Mouse (Mus musculus) gastrocnemius, adult 2 months (tissue): Measurements from ENCODE around the gene Ovol2. TPM values are rescaled to one million over a fixed set of nuclear protein-coding genes. Genes with fewer than 3 reads are reported as not detected.

Experiments
- DNase-seq: peaks from one replicate; pipeline ENCODE4 v3.0.0; 2022
- H3K27ac ChIP-seq: fragments of 200-600 bp; 2 replicates; pipeline ENCODE4 v1.8.1; 2022; ENCODE audit warnings: mild to moderate bottlenecking
- H3K4me3 ChIP-seq: fragments of 200-600 bp; 2 replicates; pipeline ENCODE4 v1.8.1; 2022; ENCODE audit warnings: mild to moderate bottlenecking, moderate library complexity
- CTCF ChIP-seq: fragments of 200-600 bp; IDR thresholded peaks from 2 replicates; pipeline ENCODE4 v1.8.1; 2022; ENCODE audit warnings: antibody characterized with exemption, mild to moderate bottlenecking, moderate library complexity
- intact Hi-C: fragments of 180-260 bp; cut with DNase I; formaldehyde crosslinking; loops from one replicate; pipeline ENCODE4 v1.15.1; 2025
- total RNA-seq, 2 experiments: library from RNA; stranded (reverse); gene quantifications; 2 replicates each; pipeline ENCODE4 v1.2.3; 2021

Gene Ovol2
- total RNA-seq, 2 experiments from 2014 or later: not detected

DNA sequence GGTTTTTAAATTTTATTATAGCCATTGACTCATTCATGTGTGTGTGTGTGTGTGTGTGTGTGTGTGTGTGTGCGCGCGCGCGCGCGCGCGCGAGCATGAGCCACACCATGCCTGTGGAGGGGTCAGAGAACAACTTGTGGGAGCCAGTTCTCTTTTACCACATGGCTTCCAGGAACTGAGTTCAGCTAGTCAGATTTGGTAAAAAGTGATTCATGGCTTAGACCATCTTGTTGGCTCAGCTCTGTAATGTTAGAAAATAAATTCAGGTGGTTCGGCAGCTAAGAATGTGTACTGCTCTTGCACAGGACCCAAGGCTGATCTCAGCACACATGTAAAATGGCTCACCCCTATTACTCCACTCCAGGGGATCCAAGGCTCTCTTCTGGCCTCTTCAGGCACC lies 30.8 kb downstream of the Ovol2 start:
- TF ChIP-seq CTCF: no peak
- intact Hi-C loops: no loop called here

GRCm38 (mm10) chr2:144299749-144300669 lies 31.9 kb downstream of the Ovol2 start:
- no peak overlapping the region for H3K4me3 ChIP-seq
- TF ChIP-seq CTCF: no peak
- intact Hi-C loops: no loop called here
- no peak overlapping the region for H3K27ac ChIP-seq
- DNase-seq: no peak

More for the DNA sequence above, 30.8 kb downstream of the Ovol2 start:
- DNase-seq: no peak
- Histone ChIP-seq H3K27ac (no peak overlapping the region), H3K4me3 (no peak overlapping the region)

DNA sequence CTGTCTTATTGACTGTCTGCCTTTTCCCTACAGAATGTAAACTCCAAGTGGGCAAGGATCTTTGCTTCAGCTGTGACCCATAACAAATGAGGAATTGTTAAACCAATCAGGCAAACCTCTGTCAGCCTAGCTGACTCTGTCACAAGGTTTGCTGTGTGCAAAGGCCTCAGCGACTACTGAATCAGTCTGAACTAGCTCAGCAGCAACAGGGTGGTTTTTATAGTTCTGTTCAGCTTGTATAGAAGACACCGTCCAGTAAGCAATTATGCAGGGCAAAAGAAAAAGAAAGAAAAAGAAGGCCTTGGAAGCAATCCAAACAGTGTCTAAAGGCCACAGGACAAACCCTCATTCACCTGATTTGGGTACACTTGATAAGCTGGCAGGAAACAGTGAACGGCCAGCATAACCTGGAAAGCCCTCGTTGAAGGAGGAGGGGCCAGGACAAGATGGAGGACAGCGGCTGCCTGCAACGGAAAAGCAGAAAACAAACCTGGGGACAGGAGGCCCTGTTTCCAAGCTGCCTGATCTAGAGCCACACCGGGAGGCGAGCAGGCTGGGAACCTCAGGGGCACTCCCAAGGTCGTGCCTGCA lies 36.7 kb downstream of the Ovol2 start:
- Histone ChIP-seq H3K4me3 (no peak overlapping the region), H3K27ac (no peak overlapping the region)
- no peak for TF ChIP-seq CTCF
- no peak for DNase-seq
- intact Hi-C loops: no loop called here

DNA sequence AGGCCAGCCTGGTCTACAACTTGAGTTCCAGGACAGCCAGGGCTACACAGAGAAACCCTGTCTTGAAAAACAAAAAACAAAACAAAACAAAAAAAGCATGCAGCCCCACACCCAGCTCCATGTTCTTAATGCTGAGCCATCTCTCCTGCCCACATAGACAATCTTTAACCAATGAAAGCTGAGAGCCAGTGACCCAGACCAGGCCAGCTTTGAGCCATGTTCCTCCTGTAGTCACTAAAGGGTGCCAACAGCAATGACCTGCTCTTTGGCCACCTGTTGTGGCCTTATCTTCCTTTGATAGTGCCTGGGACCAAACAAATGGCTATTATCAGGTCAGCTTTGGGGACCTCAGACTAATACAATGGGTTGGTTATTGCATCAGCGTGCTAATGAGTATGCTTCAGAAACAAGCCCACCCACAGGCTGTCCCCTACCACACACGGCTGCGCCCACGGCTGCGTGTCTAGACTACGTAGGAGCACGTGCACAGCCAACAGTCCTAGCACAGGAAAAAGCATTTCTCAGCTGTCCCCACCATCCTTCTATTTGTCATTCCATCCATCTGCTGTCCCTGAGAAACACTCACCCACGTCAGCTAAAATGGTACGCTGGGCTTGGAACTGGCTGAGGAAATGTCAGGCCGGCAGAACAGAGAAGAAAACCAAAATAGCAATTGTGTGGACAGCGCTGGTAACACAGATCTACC lies 40.2 kb downstream of the Ovol2 start:
- no peak for TF ChIP-seq CTCF
- no peak for DNase-seq
- intact Hi-C loops: no loop called here
- Histone ChIP-seq H3K4me3 (no peak overlapping the region), H3K27ac (no peak overlapping the region)

GRCm38 (mm10) chr2:144290321-144290720 lies 41.6 kb downstream of the Ovol2 start:
- intact Hi-C loops: no loop called here
- H3K27ac ChIP-seq: no peak overlapping the region
- no peak for DNase-seq
- no peak overlapping the region for H3K4me3 ChIP-seq
- TF ChIP-seq CTCF: no peak

- intact Hi-C loops: loop anchor here (5.0 kb wide), 1 partner anchor 86 kb away; the partner anchor contains the start of genes Kat14 and Pet117
- TF ChIP-seq CTCF: no peak
- no peak for DNase-seq
- Histone ChIP-seq H3K4me3 (no peak overlapping the region), H3K27ac (no peak overlapping the region)
Observed at GRCm38 (mm10) chr2:144281417-144281816, 50.5 kb downstream of the Ovol2 start.

DNA sequence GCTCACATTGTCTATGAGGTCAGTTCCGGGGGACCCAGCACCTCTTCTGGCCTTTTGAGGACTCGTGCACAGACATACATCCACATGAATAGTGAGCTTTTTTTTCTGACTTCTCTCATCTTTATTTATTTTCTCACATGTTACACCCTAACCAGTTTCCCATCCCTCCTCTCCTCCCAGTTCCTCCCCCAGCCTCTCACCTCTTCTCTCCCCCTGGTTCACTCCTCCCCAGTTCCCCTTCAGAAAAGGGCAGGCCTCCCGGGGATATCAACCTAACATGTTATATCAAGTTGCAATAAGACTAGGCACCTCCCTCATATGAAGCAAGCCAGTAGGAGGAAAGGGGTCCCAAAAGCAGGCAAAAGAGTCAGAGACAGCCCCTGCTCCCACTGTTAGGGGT lies 51.4 kb downstream of the Ovol2 start:
- no peak for TF ChIP-seq CTCF
- intact Hi-C loops: loop anchor here (5.0 kb wide), 1 partner anchor 87 kb away; the partner anchor contains the start of genes Kat14 and Pet117
- no peak overlapping the region for H3K27ac ChIP-seq

DNA sequence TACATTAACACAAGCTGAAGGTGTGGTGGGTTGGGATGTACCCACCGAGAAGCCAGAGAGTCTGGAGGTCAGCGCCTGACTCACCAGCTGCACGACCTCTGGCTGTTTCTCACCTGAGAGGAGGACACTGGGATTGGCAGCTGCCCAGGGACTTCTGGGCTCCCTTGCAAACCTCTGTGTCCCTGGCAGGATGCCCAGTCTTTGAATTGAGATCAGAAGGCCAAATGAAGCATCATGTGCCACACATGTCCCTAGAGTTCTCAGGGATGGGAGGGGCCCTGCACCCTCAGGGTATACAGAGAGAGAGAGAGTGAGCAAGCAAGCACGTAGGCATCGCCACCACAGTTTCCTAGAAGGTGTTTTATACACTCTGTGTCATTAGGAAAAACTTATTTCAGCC lies 52.2 kb downstream of the Ovol2 start:
- peak; percentile 45 for DNase-seq
- H3K4me3 ChIP-seq: no peak overlapping the region
- intact Hi-C loops: loop anchor here (5.0 kb wide), 1 partner anchor 88 kb away; the partner anchor contains the start of genes Kat14 and Pet117
- H3K27ac ChIP-seq: no peak overlapping the region
- no peak for TF ChIP-seq CTCF

More for the DNA sequence above, 51.4 kb downstream of the Ovol2 start:
- DNase-seq: no peak
- no peak overlapping the region for H3K4me3 ChIP-seq

DNA sequence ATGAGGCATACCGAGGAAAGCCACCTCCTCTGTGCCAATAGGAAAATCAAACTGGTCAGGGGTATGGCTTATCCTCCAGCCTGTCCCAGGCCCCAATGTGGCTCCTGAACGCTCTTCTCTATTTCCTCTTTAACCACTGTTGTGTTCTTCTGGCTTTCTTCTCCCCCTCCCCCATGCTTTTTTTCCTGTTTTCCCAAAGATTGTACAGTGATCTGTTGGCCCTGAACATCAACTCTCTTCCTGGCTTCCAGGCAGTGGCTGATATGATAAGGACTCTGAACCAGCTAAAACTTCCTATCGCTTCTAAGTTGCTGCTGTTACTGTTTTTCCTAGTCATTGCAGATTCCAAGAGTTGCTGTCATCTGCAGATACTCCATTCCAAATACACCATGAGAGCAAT lies 55.1 kb downstream of the Ovol2 start:
- TF ChIP-seq CTCF: no peak
- no peak overlapping the region for H3K4me3 ChIP-seq
- DNase-seq: no peak
- no peak overlapping the region for H3K27ac ChIP-seq
- intact Hi-C loops: no loop called here

GRCm38 (mm10) chr2:144274741-144275140 lies 57.2 kb downstream of the Ovol2 start:
- TF ChIP-seq CTCF: no peak
- no peak overlapping the region for H3K4me3 ChIP-seq
- H3K27ac ChIP-seq: no peak overlapping the region
- intact Hi-C loops: loop anchor here (5.0 kb wide), 1 partner anchor 272 kb away; no protein-coding TSS in a partner anchor
- DNase-seq: no peak

DNA sequence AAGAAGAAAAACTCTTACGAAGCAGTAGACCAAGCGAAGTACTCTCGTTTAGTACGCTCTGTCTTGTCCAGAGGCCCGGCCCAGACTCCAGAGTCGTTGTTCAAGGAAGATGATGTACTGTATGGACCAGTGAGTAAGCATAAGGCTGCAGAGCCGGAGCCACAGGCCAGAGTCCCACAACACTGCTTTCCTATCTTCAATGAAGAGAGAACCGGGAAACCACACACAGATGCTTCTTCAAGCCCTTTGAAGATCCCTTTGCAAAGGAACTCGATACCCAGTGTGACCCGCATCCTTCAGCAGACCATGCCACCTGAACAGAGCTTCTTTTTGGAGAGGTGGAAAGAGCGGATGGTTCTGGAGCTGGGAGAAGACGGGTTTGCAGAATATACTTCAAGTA lies 59.9 kb downstream of the Ovol2 start:
- DNase-seq: no peak
- no peak overlapping the region for H3K4me3 ChIP-seq
- no peak overlapping the region for H3K27ac ChIP-seq
- intact Hi-C loops: loop anchor here (5.0 kb wide), 1 partner anchor 270 kb away; no protein-coding TSS in a partner anchor
- no peak for TF ChIP-seq CTCF
